Mouse (Mus musculus) neural tube, embryonic 15.5 days (tissue): ENCODE results near the gene Zfp277. TPM values are rescaled to one million over a fixed set of nuclear protein-coding genes. Genes with fewer than 3 reads are reported as not detected.

ENCODE experiments used
- ATAC-seq: fragments of 200-750 bp; cut with Nextera tagmentation; 2 replicates; pipeline ENCODE4 v1.8.0; 2017; ENCODE audit warnings: mild to moderate bottlenecking, moderate TSS enrichment, moderate library complexity; ENCODE audit not compliant: low FRiP score
- H3K27ac ChIP-seq: fragments of 300-500 bp; sonication (generic); replicated peaks from 2 replicates; pipeline ENCODE4 v1.5.1; 2015; ENCODE audit warnings: mild to moderate bottlenecking, inconsistent platforms
- H3K27me3 ChIP-seq: fragments of 300-500 bp; sonication (generic); replicated peaks from 2 replicates; pipeline ENCODE4 v1.6.1; 2015; ENCODE audit warnings: inconsistent platforms
- H3K36me3 ChIP-seq: fragments of 300-500 bp; sonication (generic); 2 replicates; pipeline ENCODE4 v1.6.1; 2015; ENCODE audit warnings: inconsistent platforms
- H3K4me1 ChIP-seq: fragments of 300-500 bp; sonication (generic); 2 replicates; pipeline ENCODE4 v1.6.1; 2015; ENCODE audit warnings: inconsistent platforms
- H3K4me2 ChIP-seq: fragments of 300-500 bp; sonication (generic); 2 replicates; pipeline ENCODE4 v1.6.1; 2015; ENCODE audit warnings: inconsistent platforms, mild to moderate bottlenecking, moderate library complexity
- H3K4me3 ChIP-seq: fragments of 300-500 bp; sonication (generic); replicated peaks from 2 replicates; pipeline ENCODE4 v1.5.1; 2015; ENCODE audit warnings: mild to moderate bottlenecking, inconsistent platforms
- H3K9ac ChIP-seq: fragments of 300-500 bp; sonication (generic); replicated peaks from 2 replicates; pipeline ENCODE4 v1.6.1; 2015; ENCODE audit warnings: mild to moderate bottlenecking, inconsistent platforms
- H3K9me3 ChIP-seq: fragments of 300-500 bp; sonication (generic); replicated peaks from 2 replicates; pipeline ENCODE4 v1.6.1; 2016; ENCODE audit warnings: inconsistent platforms
- WGBS: fragments of 180-500 bp; shearing (Covaris S2); methylation state at CpG from one replicate; pipeline ENCODE4 v1.1.7; 2015; ENCODE audit warnings: mixed read lengths; 5-methylcytosine and 5-hydroxymethylcytosine counted together
- polyA plus RNA-seq: library from polyadenylated mRNA; unstranded; fragments of >200 nt; fragmentation: Nextera tagmentation; extraction: Ambion mirVana; gene quantifications from 2 replicates; pipeline ENCODE4 v1.2.1, GENCODE M21; 2015

The Zfp277 gene
- polyA plus RNA-seq, 1 experiment from 2014 or later = 28.0 TPM

GRCm38 (mm10) chr12:40387786-40388185 lies 57.9 kb downstream of the Zfp277 start:
- Histone ChIP-seq H3K4me3 (no peak overlapping the region), H3K9me3 (no peaks in the 10 kb centered on the region), H3K36me3 (no peaks in the 10 kb centered on the region), H3K4me1 (peaks cover 5% of the 10 kb centered on the region; the same call in 1 of the 2 replicates), H3K4me2 (no peak overlapping the region), H3K27ac (no peak overlapping the region), H3K27me3 (no peaks in the 10 kb centered on the region), H3K9ac (no peak overlapping the region)
- WGBS = 70% methylated on average over 5 of the region's 5 CpGs
- ATAC-seq = peak; percentile 59; the same call in 1 of the 2 replicates

- H3K27ac ChIP-seq = no peak overlapping the region
- H3K9me3 ChIP-seq = no peaks in the 10 kb centered on the region
- no peak overlapping the region for H3K9ac ChIP-seq
- no peaks in the 10 kb centered on the region for H3K36me3 ChIP-seq
- ATAC-seq = no peak
- H3K27me3 ChIP-seq = no peaks in the 10 kb centered on the region
- H3K4me2 ChIP-seq = no peak overlapping the region
- 73% methylated on average over 4 of the region's 4 CpGs for WGBS
- H3K4me3 ChIP-seq = no peak overlapping the region
- no peaks in the 10 kb centered on the region for H3K4me1 ChIP-seq
Observed at GRCm38 (mm10) chr12:40385301-40385700, 60.4 kb downstream of the Zfp277 start.

DNA sequence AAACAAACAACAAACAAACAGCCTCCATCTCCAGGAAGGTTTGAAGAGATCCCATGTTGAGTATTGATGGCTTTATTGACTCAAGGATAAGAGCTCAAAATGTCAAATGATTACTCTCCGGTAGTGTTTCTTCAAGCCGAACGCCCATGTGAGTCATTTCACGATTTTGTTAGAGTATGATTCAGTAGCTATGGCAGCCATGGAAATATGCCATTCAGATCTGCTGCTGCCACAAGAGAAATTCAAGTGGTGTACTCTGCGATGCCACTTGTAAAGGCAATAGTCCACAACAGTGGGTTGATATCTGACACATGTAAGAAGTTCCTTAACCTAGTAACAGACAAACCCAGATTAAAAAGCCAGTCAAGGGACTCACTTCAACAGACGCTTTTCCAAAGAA lies 62.0 kb downstream of the Zfp277 start:
- H3K9me3 ChIP-seq = no peaks in the 10 kb centered on the region
- 94% methylated on average over 6 of the region's 6 CpGs for WGBS
- no peak overlapping the region for H3K27ac ChIP-seq
- H3K36me3 ChIP-seq = no peaks in the 10 kb centered on the region
- no peaks in the 10 kb centered on the region for H3K27me3 ChIP-seq
- H3K4me3 ChIP-seq = no peak overlapping the region
- no peak overlapping the region for H3K4me2 ChIP-seq
- H3K4me1 ChIP-seq = no peaks in the 10 kb centered on the region
- no peak overlapping the region for H3K9ac ChIP-seq
- no peak for ATAC-seq

GRCm38 (mm10) chr12:40382539-40382938 lies 63.2 kb downstream of the Zfp277 start:
- no peaks in the 10 kb centered on the region for H3K4me1 ChIP-seq
- no peaks in the 10 kb centered on the region for H3K9me3 ChIP-seq
- 80% methylated on average over 5 of the region's 5 CpGs for WGBS
- no peaks in the 10 kb centered on the region for H3K27me3 ChIP-seq
- H3K9ac ChIP-seq = no peak overlapping the region
- no peaks in the 10 kb centered on the region for H3K36me3 ChIP-seq
- H3K4me3 ChIP-seq = no peak overlapping the region
- H3K27ac ChIP-seq = no peak overlapping the region
- no peak for ATAC-seq
- H3K4me2 ChIP-seq = no peak overlapping the region

- H3K27me3 ChIP-seq = no peaks in the 10 kb centered on the region
- H3K9ac ChIP-seq = no peak overlapping the region
- ATAC-seq = no peak
- H3K36me3 ChIP-seq = no peaks in the 10 kb centered on the region
- H3K9me3 ChIP-seq = no peaks in the 10 kb centered on the region
- no peak overlapping the region for H3K4me2 ChIP-seq
- WGBS = 94% methylated on average over 11 of the region's 11 CpGs
- no peaks in the 10 kb centered on the region for H3K4me1 ChIP-seq
- no peak overlapping the region for H3K27ac ChIP-seq
- H3K4me3 ChIP-seq = no peak overlapping the region
Observed at GRCm38 (mm10) chr12:40381824-40382223, 63.9 kb downstream of the Zfp277 start.

DNA sequence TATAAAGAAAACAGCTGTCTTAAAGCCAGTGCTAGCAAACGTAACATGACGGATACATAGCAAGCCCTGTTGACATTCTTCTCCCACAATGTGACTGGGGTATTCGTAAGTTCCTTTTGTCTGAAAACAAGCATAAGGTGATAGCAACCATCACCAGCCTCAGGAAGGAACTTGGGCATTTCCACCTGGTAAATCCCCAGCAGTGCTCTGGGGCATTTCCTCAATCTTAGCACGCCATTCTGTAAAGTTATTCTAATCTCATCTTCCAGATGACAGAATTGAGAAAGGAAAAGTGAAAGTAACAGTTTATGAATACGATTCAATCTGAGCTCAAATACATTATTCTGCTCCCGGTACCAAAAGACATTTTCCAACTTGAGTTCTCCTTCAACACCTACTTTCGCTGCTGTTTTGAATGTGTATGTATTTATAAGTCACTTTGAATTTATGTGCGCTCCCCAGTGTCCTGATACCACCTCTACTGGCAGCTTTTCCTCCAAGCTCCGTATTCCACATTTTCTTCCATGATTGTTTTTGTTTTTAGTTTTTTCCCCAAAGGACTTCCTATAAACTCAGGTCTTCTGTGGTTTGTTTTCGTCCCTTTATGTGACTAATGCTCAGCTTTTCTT lies 64.4 kb downstream of the Zfp277 start:
- Histone ChIP-seq H3K9ac (no peak overlapping the region), H3K4me3 (no peak overlapping the region), H3K27me3 (no peaks in the 10 kb centered on the region), H3K9me3 (no peaks in the 10 kb centered on the region), H3K36me3 (no peaks in the 10 kb centered on the region), H3K4me1 (no peaks in the 10 kb centered on the region), H3K4me2 (no peak overlapping the region), H3K27ac (no peak overlapping the region)
- WGBS = 87% methylated on average over 10 of the region's 10 CpGs
- ATAC-seq = no peak

DNA sequence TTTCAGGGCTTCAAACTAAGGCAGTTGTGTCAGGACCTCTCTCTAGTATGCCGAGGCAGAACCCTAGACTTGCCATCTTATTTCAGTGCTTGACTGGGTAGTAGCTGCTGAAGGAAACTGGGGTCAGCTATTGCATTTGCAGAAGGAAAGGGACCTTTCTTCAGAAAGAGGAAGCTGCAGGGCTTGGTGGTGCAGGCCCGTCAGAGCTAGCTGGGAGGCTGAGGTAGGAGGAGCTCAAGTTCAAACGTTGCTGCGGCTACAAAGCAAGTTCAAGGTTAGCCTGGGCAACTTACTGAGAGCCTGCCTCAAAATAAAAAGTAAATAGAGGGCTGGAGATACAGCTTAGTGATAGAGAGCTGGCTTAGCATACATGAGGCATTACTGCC lies 66.2 kb downstream of the Zfp277 start:
- 87% methylated on average over 4 of the region's 4 CpGs for WGBS
- H3K4me2 ChIP-seq = no peak overlapping the region
- H3K4me3 ChIP-seq = no peak overlapping the region
- H3K9me3 ChIP-seq = no peaks in the 10 kb centered on the region
- no peak overlapping the region for H3K27ac ChIP-seq
- H3K9ac ChIP-seq = no peak overlapping the region
- H3K4me1 ChIP-seq = no peaks in the 10 kb centered on the region
- ATAC-seq = no peak
- H3K36me3 ChIP-seq = no peaks in the 10 kb centered on the region
- H3K27me3 ChIP-seq = no peaks in the 10 kb centered on the region

DNA sequence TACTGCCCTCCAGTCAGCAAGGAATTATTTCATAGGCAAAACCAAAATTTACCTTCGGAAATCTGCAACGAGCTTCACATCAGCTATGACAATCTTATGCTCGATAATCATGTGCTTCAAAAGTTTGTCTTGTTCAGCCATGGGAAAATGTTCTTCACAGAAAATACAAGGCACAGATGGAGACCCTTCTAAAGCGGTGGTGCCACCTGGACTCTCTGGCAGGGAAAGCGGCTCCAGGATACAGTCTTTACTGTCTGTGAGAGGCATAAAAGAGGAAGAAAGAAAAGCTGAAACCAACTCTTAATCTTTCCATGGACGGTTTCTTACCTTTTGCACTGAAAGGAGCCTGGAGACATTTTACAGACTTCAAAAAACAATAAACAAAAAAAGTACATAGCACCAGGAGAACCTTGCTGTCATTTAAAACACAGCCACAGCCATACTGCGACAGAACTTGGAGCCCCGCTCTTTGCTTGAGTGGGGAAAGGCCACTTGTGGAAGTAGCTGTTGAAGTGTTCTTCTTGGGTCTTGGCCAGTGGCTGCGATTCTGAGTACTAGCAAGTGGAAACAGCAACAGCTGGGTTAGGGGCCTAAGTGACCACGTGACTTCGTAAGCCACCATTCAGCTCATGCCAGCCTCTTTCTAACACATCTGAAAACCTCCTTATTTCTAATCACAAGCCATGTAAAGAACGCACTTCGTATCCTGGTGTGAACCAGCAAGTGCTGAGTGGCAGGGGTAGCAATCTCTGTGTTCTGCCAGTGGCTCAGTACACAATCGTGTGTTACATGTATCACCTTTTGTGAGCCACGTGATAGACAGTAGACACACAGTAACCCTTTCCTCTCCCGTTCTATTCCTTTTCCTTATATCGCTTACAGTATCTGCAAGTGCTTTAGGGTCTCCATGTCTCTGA lies 66.8 kb downstream of the Zfp277 start:
- WGBS = 88% methylated on average over 17 of the region's 17 CpGs
- no peak for ATAC-seq
- no peak overlapping the region for H3K4me3 ChIP-seq

GRCm38 (mm10) chr12:40351879-40352278 lies 93.8 kb downstream of the Zfp277 start:
- 90% methylated on average over 3 of the region's 3 CpGs for WGBS

More for the DNA sequence above, 66.8 kb downstream of the Zfp277 start:
- Histone ChIP-seq H3K9ac (no peak overlapping the region), H3K27me3 (no peaks in the 10 kb centered on the region), H3K36me3 (no peaks in the 10 kb centered on the region), H3K4me2 (no peak overlapping the region), H3K27ac (no peak overlapping the region), H3K4me1 (no peaks in the 10 kb centered on the region), H3K9me3 (no peaks in the 10 kb centered on the region)

DNA sequence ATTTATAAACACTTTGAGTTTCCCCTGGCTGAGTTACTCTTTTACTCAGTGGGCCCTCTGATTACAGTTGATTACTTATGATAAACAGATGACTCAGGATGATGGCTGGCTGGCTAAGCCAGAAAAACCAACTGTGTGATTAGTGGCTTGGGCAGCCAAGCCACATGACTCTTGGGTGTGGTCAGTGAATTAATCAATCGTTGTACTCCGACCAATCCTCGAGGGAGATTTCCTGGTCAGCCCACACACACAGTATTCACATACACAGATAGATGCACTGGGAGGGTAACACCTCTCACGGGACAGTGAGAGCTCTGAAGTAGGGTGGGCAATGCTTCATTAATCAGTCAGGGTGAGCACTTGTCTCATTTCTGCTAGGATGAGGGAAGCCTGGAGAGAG lies 97.5 kb downstream of the Zfp277 start:
- ATAC-seq = no peak
- Histone ChIP-seq H3K27me3 (no peaks in the 10 kb centered on the region), H3K4me3 (no peak overlapping the region), H3K9me3 (no peaks in the 10 kb centered on the region), H3K4me2 (no peak overlapping the region), H3K27ac (no peak overlapping the region), H3K36me3 (0 out of 2 replicates have a peak, but pooled peaks cover 6% of the 10 kb centered on the region), H3K9ac (no peak overlapping the region), H3K4me1 (no peaks in the 10 kb centered on the region)
- WGBS = 67% methylated on average over 4 of the region's 4 CpGs

More at GRCm38 (mm10) chr12:40351879-40352278, 93.8 kb downstream of the Zfp277 start:
- Histone ChIP-seq H3K27ac (no peak overlapping the region), H3K27me3 (no peaks in the 10 kb centered on the region), H3K4me1 (no peaks in the 10 kb centered on the region), H3K4me3 (no peak overlapping the region), H3K9me3 (no peaks in the 10 kb centered on the region), H3K9ac (no peak overlapping the region), H3K36me3 (0 out of 2 replicates have a peak, but pooled peaks cover 6% of the 10 kb centered on the region), H3K4me2 (no peak overlapping the region)
- no peak for ATAC-seq

GRCm38 (mm10) chr12:40347060-40347698 lies 98.5 kb downstream of the Zfp277 start:
- peak; percentile 55 for ATAC-seq
- Histone ChIP-seq H3K9me3 (no peaks in the 10 kb centered on the region), H3K27ac (no peak overlapping the region), H3K4me3 (no peak overlapping the region), H3K27me3 (no peaks in the 10 kb centered on the region), H3K4me1 (no peaks in the 10 kb centered on the region), H3K36me3 (0 out of 2 replicates have a peak, but pooled peaks cover 6% of the 10 kb centered on the region), H3K4me2 (no peak overlapping the region), H3K9ac (no peak overlapping the region)
- 32% methylated on average over 10 of the region's 10 CpGs for WGBS
